Mouse (Mus musculus): ENCODE results near the gene Ogfod3.
A peak's percentile ranks its signal among the peaks of the same experiment; 100 is the strongest.

The Ogfod3 gene

DNA sequence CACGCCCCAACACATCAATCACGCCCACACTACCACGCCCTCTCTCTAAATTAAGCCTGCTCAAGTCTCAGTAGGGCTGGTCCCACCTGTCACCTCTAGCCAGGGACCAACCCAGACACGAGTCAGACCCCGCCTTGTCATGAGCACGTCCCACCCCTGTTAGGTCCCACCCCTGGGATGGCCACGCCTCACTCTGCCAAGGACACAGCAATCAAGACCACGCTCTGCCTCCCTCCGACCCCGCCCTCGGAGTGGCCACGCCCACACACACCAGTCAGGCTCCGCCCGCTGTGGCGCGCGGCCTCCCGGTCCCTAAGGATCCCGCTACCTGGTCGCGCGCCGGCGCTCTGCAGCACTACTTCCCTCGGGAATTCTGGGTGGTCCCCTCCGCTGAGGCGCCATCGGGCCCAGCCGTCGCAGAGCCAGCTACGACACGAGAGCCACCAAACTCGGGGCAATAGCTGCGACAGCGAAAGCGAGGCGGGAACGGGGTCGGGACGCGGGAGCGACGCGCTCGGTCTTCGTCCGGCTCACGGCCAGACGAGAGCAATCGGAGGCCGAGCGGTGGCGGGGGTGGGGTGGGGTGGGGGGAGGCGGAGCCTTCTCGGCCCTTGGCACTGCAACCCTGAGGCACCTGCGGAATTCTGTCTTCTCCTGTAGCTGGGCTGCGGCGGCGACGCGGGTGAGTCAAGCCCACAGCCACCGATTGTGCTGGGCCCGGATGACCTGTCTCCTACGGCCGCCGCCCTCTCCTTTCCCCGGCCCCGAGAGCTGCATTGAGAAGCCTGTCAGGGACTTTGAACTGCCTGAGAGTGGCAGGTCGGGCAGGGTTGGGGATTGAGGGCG lies at the start of gene Ogfod3, which contains the start of gene Hexdc:
Gene Ogfod3 (minus strand): TSS at position 551 of the 846 bp plus-strand sequence.
Gene Hexdc (plus strand): TSS at position 273 of the 846 bp plus-strand sequence.
- DNase-seq (ENCODE audit: extremely low read depth, low read depth, low spot score) = peak; percentile 88

DNA sequence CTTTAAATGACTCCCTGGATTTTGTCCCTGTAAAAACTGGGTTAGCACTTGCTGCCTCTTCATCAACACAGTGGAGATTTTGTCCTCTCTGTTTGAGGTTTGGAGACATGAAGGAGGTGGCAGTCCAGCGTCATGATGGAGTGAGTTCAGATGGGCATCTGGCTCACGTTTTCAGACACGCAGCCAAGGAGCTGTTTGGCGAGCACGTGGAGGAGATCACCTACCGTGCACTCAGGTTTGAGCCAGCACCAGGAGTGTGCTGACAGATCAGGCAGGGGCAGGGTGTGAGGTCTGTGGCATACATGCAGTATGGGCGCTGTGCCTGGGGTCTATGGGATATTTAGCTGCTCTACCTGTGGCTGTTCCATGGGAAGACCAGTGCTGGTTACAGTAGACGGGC lies 45.7 kb upstream of the Ogfod3 start:
- DNase-seq (ENCODE audit: extremely low read depth, low read depth, low spot score) = no peak

GRCm38 (mm10) chr11:121239669-121240068 lies 35.2 kb upstream of the Ogfod3 start:
- no peak for DNase-seq (ENCODE audit: extremely low read depth, low read depth, low spot score)

DNA sequence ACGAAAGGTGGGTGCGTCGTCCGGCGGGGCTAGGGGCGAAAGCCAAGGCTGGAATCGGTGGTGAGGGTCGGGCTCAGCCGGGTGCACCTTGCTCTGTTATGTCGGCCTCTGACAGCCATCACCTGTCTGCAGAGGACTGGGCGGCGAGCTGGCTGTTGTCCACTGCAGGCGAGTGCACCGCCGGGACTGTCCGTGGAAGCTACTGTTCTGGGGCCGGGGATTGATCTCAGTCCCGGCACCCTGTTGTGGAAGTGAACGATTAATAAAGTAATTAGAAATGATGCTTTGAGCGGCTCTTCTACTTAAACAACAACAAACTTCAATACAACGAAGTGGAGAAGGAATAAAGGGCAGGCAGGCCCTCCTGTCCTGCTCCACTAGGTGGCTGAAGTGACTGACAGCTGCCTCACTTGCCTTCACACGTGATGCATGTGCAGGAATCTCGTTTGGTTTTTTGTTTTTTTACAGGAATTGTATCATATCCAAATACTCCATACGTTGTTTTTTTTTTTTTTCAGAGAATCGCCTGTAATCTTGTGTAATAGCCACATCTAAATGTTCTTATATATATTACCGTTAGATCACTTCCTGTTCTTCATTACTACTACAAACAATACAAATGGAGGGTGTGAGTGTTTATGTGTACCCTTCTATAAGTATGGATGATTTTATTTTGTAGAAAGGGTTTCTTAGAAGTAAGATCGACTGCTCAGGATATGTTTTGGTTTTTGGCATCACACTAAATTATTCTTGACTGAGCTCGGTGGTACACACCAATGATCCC lies 33.0 kb upstream of the Ogfod3 start:
- no peak for DNase-seq (ENCODE audit: extremely low read depth, low read depth, low spot score)

DNA sequence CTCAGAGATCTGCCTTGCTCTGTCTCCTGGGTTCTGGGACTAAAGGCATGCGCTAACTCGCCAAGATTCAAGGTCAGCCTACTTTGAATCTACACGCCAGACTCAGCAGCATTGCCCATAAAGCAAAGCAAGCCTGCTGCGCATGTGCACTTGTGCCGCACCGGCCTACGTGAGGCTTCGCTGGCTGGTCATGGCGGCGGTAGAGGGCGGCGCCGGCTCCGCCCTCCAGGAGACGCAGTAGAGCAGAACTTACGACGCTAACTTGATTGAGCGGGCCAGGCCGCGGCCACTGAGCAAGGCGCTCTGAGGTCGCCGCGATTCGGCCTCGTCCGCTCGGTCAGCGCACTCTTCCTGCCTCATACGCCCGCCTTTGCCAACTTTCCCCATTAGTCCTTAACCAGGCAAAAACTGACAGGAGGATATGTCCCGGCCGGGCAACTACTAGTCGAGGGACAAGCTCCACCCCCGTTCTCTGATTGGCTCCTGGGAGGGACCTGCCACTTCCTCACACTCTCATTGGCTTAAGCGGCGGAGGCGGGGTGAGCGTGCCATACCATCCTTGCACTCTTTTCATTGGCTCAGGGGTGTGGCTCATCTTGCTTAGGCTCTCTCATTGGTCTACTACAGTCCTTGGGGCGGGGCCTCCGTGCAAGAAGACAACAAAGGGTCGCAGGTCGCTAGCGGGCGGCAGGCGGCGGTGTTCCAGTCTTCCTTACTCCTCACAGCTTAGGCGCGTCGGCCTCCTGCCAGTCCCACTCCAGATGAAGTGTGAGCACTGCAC lies 32.2 kb upstream of the Ogfod3 start, which contains the start of gene Narf:
Gene Narf (plus strand): TSS at position 690 of the 781 bp plus-strand sequence.
- peak; percentile 90 for DNase-seq (ENCODE audit: extremely low read depth, low read depth, low spot score)

- DNase-seq (ENCODE audit: extremely low read depth, low read depth, low spot score) = no peak
Observed at GRCm38 (mm10) chr11:121235475-121236238, 31.1 kb upstream of the Ogfod3 start.

GRCm38 (mm10) chr11:121232706-121233105 lies 28.2 kb upstream of the Ogfod3 start:
- DNase-seq (ENCODE audit: extremely low read depth, low read depth, low spot score) = no peak

DNA sequence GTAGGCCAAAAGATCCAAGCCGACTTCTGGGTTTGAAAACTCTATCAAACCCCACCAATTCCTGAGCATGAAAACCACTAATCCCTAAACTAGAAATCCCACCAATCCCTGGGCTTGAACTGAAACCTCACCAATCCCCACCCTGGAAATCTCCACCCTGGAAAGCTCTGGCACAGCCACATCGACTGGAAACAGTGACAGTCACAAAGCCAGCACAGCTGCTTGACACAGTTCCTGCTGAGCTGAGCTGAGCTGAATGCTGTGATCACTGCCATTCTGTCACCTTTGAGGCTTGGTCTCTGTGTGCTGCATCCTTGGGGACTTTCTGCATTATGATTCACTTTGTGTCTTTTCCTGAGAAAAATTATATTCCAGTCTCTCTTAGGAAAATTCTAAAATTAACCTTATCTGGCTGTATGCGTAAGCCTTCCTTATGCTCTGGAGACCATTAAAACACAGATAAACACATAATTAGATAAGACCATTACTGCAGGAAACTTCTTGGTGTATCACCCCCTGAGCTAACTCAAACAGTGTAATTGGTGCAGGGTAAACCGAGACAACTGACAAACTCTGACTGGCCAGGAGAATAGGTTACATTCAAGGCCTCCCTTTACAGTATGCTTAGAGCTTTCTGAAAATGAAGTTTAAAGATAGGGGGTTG lies 27.2 kb upstream of the Ogfod3 start:
- no peak for DNase-seq (ENCODE audit: extremely low read depth, low read depth, low spot score)

DNA sequence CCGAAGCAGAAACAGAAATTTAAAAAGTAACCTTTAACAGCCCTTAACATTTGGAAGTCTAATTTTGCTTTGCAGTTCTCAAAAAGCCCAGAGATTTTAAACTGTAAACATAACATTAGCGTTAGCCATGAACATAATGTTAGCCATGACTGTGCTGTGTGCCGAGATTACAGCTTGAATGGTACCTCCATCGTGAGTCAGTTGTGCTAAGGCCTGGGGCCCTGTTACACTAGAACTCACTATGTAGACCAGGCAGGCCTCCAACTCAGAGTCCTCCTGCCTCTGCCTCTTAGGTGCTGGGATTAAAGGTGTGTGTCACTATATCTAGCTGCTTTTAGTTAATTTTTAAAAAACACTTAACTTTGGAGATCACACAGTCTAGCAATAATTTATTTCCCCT lies 26.7 kb upstream of the Ogfod3 start:
- no peak for DNase-seq (ENCODE audit: extremely low read depth, low read depth, low spot score)

DNA sequence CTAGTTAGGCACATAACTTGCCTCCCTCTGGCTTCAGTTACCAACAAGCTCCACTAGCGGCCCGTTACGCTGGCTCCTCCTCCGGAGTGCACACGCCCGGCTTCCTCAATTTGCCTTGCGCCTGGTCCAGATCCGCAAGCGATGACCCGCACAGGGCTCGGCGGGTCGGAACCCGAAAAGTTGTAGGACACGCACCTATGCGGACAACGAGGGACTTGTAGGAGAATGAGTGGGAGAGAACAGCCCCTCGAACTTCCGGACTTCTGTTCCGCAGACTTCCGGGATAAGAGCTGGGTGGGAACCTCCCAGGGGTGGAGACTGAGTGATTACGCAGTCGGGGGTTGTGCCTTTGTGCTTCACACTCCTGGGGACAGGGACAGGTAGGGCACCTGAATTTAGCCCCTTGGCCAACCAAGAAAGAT lies 24.5 kb upstream of the Ogfod3 start, which contains the start of gene Cybc1:
Gene Cybc1 (minus strand): TSS at position 305 of the 422 bp plus-strand sequence.
- no peak for DNase-seq (ENCODE audit: extremely low read depth, low read depth, low spot score)

- DNase-seq (ENCODE audit: extremely low read depth, low read depth, low spot score) = no peak
Observed at GRCm38 (mm10) chr11:121228129-121229017, 23.9 kb upstream of the Ogfod3 start.

GRCm38 (mm10) chr11:121221321-121222010 lies 17.0 kb upstream of the Ogfod3 start:
- no peak for DNase-seq (ENCODE audit: extremely low read depth, low read depth, low spot score)

DNA sequence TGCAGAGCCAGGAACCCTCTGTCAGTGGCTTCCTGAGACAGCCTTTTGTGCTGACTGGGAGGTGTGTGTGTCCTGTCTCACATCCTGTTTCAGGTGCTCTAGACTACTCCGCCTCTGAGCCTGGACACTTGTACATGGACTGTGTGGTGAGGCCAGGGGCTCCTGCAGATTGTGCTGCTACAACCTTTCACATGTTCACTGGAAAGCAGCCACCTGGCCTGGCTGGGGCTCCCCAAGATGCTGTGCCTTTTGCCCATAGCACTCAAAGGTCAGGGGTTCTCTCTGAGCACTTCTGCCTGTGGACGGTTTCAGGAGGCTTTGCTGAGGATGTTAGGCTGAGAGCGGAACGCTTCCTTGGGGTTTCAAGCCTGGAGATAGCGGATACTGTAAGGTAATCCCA lies 16.3 kb upstream of the Ogfod3 start:
- no peak for DNase-seq (ENCODE audit: extremely low read depth, low read depth, low spot score)

- no peak for DNase-seq (ENCODE audit: extremely low read depth, low read depth, low spot score)
Observed at GRCm38 (mm10) chr11:121219776-121220175, 15.3 kb upstream of the Ogfod3 start.

DNA sequence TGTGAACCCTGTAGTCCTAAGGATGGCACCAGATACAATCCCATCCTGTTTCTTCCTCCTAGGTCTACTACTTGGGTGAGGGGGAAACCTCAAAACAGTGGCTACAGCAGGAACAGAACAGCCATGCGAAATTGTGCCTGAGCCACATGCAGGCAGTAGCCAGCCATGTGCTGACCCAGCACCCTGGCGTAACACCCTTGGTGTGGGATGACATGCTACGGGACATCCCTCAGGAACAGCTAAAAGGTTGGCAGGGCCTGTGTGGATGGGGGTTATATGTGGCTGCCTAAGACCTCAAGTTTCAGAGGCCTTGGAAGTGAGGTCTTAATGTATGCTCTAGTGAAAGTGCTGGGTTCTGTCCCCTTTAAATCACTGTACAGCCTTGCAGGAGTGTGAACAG lies 12.3 kb upstream of the Ogfod3 start:
- DNase-seq (ENCODE audit: extremely low read depth, low read depth, low spot score) = no peak

- DNase-seq (ENCODE audit: extremely low read depth, low read depth, low spot score) = no peak
Observed at GRCm38 (mm10) chr11:121203859-121204160, 701 bp downstream of the Ogfod3 start.

GRCm38 (mm10) chr11:121201436-121202198 lies 2.9 kb downstream of the Ogfod3 start:
- DNase-seq (ENCODE audit: extremely low read depth, low read depth, low spot score) = no peak

GRCm38 (mm10) chr11:121200781-121201180 lies 3.7 kb downstream of the Ogfod3 start:
- no peak for DNase-seq (ENCODE audit: extremely low read depth, low read depth, low spot score)
